Mouse (Mus musculus): Measurements from ENCODE around the gene Jchain. TPM values are rescaled to one million over a fixed set of nuclear protein-coding genes. Genes with fewer than 3 reads are reported as not detected.

Jchain gene
- polyA plus RNA-seq (2017; shearing (Covaris generic)), result 66.9 TPM

DNA sequence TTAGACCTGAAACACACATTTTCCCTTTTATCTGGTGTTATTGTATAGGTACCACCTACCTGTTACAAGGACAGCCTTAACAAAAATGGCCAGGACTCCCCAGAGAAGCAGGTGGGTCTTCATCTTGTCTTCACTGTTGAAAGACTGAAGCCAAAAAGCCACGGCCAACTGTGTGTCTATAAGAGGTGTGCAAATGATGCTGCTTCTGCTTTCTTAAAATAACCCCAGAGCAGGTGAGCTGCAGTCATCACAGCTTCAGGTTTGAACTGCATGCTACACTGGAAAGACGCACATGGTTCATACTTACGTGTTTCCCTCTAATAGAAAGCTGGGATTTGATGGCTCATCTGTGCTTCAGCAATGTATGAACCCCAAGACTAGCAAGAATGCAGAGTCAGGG is at the start of gene Jchain:
TSS of gene Jchain (minus strand) at position 235 of the 400 bp plus-strand sequence.

DNA sequence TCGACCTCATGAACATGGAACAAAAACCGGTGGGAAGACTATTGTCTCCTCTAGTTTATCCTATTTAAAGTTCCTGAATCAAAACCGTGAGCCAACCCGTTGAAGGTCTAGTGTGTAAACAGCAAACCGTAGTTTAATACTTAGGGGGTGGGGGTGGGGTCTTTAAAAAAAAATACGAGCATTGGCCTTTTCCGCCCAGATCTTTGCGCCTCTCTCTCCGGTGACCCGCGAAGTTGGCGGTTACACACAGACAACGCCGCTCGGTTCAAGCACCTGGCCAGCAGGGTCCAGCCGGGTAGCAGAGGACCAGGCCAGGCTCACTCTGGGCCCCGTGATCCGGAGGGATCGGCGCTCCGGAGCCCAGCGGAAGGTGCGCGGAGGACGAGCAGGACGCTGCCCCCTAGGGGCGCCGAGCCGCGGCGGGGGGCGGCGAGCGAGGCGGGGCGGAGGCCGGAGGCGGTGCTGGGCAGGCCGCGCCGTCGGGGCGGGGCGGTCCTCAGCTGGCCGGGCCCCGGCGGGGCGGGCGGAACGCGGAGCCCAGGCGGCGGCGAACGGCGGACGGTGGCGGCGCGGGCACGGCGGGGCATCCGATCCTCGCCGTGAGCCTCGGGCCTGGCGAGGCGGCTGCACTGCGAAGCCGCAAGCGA is 36.9 kb upstream of the Jchain start, which contains the start of gene Rufy3:
TSS of gene Rufy3 (plus strand) at position 540 of the 647 bp plus-strand sequence.

DNA sequence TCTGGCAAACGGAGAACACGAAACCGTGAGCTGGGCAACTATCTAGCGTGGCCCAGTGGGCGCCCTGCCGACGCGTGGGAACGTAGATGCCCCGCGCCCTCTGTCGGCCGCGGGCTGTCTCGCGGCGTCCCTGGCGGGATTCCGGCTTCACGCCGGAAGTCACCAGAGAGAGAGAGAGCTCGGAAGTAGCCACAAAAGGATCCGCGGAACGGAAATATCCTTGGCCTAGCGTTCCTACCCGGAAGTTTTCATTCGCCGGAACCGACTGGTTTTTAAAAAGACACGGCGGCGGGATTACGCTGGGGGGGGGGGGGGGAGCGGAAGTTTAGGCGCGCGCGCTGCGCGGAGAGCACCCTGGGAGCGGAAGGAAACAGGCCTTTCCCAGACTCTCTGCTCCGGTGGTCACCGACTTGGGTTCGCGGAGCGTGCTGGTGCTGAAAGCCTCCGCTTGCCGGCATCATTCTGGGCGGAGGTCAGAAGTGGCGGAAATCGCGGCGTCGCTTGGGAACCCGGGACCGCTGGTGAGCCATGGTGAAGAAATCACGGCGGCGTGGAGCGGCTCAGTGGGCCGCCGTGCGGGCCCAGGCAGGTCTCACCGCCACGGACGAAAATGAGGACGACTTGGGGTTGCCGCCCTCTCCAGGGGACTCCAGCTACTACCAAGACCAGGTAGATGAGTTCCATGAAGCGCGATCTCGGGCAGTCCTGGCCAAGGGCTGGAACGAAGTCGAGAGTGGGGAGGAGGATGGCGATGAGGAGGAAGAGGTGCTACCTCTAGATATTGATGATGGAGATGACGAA is 26.6 kb upstream of the Jchain start, which contains the start of gene Utp3:
TSS of gene Utp3 (plus strand) at position 377 of the 801 bp plus-strand sequence.

DNA sequence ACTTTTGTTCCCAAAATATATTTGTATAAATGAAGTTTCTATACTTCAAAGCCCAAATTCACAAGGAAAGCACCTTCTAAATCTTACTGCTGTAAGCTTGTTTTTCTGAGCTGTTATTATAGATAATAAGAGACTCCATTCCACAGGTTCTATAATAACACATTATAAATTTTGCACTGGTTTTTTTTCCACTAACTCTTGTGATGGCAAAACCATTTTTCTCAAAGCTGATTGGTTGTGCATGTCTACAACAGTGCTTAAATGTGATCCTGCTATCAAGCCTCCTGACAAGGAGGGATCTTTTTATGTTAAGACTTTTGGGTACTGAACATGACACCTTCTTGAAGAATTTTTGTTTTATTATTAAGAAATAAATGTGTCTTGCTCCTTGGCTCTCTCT is 40.0 kb downstream of the Jchain start, which contains the start of gene Enam:
TSS of gene Enam (plus strand) at position 301 of the 400 bp plus-strand sequence.

Other genes starting within 250 kb of the Jchain start
- gene Prol1, start 210.6 kb downstream of the Jchain start, polyA plus RNA-seq (2017; shearing (Covaris generic)), result not detected
- not detected for gene Amtn, start 151.8 kb downstream of the Jchain start, polyA plus RNA-seq (2017; shearing (Covaris generic))
- gene Ambn, start 71.9 kb downstream of the Jchain start, polyA plus RNA-seq (2017; shearing (Covaris generic)), result not detected
- gene Enam, start 39.9 kb downstream of the Jchain start, polyA plus RNA-seq (2017; shearing (Covaris generic)), result not detected
- gene Utp3, start 26.6 kb upstream of the Jchain start, polyA plus RNA-seq (2017; shearing (Covaris generic)), result 61.4 TPM
- gene Rufy3, start 37.1 kb upstream of the Jchain start, polyA plus RNA-seq (2017; shearing (Covaris generic)), result 4.0 TPM
- gene Grsf1, start 148.3 kb upstream of the Jchain start, polyA plus RNA-seq (2017; shearing (Covaris generic)), result 38.1 TPM
- gene Mob1b, start 193.0 kb upstream of the Jchain start, polyA plus RNA-seq (2017; shearing (Covaris generic)), result 16.5 TPM
- gene Dck, start 237.1 kb upstream of the Jchain start, polyA plus RNA-seq (2017; shearing (Covaris generic)), result 38.6 TPM